Mouse (Mus musculus) pancreas, adult 10 weeks (tissue): ENCODE data around the gene Sp100. TPM values are rescaled to one million over a fixed set of nuclear protein-coding genes. Genes with fewer than 3 reads are reported as not detected.

Experiments used
- polyA plus RNA-seq: library from polyadenylated mRNA; stranded (reverse); fragments of 350-450 nt; fragmentation: Illumina TruSeq; extraction: RNeasy Lipid Tissue Mini Kit (QIAGEN cat#74804); gene quantifications from one replicate; pipeline ENCODE4 v1.2.3, GENCODE M21; 2015; ENCODE audit warnings: low read depth, low replicate concordance; ENCODE audit not compliant: insufficient read depth

Sp100 gene
- 17.6 TPM for polyA plus RNA-seq

GRCm38 (mm10) chr1:85649881-85650280, at the start of gene Sp100:
TSS of gene Sp100 (plus strand) at chr1:85649988.

GRCm38 (mm10) chr1:85600078-85600477, 49.7 kb upstream of the Sp100 start, which contains the start of gene Sp140:
TSS of gene Sp140 (plus strand) at chr1:85600378.

Other genes starting within 250 kb of the Sp100 start
- gene G530012D18Rik, start 74.3 kb upstream of the Sp100 start, polyA plus RNA-seq, result not detected
- gene Sp110, start 51.2 kb upstream of the Sp100 start, polyA plus RNA-seq, result 3.6 TPM
- gene Sp140, start 49.6 kb upstream of the Sp100 start, polyA plus RNA-seq, result 4.6 TPM
- 1.4 TPM for gene A630001G21Rik, start 128.7 kb downstream of the Sp100 start, polyA plus RNA-seq
- gene Cab39, start 143.5 kb downstream of the Sp100 start, polyA plus RNA-seq, result 14.9 TPM
- gene Itm2c, start 244.3 kb downstream of the Sp100 start, polyA plus RNA-seq, result 28.4 TPM